Mouse (Mus musculus) layer of hippocampus, adult 18-20 months (tissue): ENCODE results near the gene Cebpe. TPM values are rescaled to one million over a fixed set of nuclear protein-coding genes. Genes with fewer than 3 reads are reported as not detected.
A peak's percentile ranks its signal among the peaks of the same experiment; 100 is the strongest.

Experiments
- DNase-seq, 2 experiments: peaks; one replicate each; pipeline ENCODE4 v3.0.0; 2022; ENCODE audit warnings: low spot score in 2 of 2
- total RNA-seq, 2 experiments: library from RNA; stranded (reverse); gene quantifications; 2 replicates each; pipeline ENCODE4 v1.2.3; 2021

The Cebpe gene
- total RNA-seq, 2 experiments from 2014 or later: not detected

- DNase-seq: no peak
Observed at GRCm38 (mm10) chr14:54678657-54679304, 33.2 kb downstream of the Cebpe start.

GRCm38 (mm10) chr14:54676290-54676689, 35.7 kb downstream of the Cebpe start:
- DNase-seq: peak; percentile 19 to 62

- no peak for DNase-seq
Observed at GRCm38 (mm10) chr14:54674317-54674716, 37.7 kb downstream of the Cebpe start.

DNA sequence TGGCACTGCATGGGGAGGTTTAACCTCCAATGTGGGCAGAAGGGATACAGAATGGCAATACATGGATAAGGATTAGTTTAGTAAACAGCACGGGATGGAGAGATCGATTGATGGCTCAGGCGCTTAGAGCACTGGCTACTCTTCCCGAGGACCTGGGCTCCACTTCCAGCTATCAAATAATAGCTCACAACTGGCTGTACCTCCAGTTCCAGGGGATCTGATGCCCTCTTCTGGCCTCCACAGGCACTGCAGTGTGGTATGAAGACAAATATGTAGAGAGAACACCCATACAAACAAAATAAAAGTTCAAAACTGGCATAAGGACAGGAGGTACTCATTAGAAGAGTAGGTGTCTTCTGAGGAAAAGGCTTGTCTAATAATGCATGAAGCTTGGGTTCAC, 42.6 kb downstream of the Cebpe start:
- DNase-seq: peak in 1 of 2 experiments; percentile 57

GRCm38 (mm10) chr14:54664477-54665222, 47.3 kb downstream of the Cebpe start:
- DNase-seq: no peak

Other genes starting within 250 kb of the Cebpe start
- gene Lrp10, start 248.0 kb downstream of the Cebpe start, total RNA-seq: 10 to 100 TPM; 33.8 to 34.6 TPM
- 10 to 100 TPM; 21.0 to 23.1 TPM for gene Rem2, start 236.1 kb downstream of the Cebpe start, total RNA-seq
- 10 to 100 TPM; 51.5 to 56.7 TPM for gene Prmt5, start 194.6 kb downstream of the Cebpe start, total RNA-seq
- gene Haus4, start 157.6 kb downstream of the Cebpe start, total RNA-seq: 1 to 10 TPM; 2.6 to 3.4 TPM
- gene Ajuba, start 134.6 kb downstream of the Cebpe start, total RNA-seq: under 1 TPM; 0.86 to 0.89 TPM
- 1 to 10 TPM; 5.6 TPM for gene 4931414P19Rik, start 106.2 kb downstream of the Cebpe start, total RNA-seq
- 100 to 1,000 TPM; 209 to 210 TPM for gene Psmb5, start 94.2 kb downstream of the Cebpe start, total RNA-seq
- gene Psmb11, start 90.7 kb downstream of the Cebpe start, total RNA-seq: under 1 TPM; 0.25 to 0.54 TPM
- gene Gm17606, start 71.2 kb downstream of the Cebpe start, total RNA-seq: not detected
- gene Cdh24, start 70.8 kb downstream of the Cebpe start, total RNA-seq: 10 to 100 TPM; 20.4 to 22.3 TPM
- 10 to 100 TPM; 23.4 to 24.4 TPM for gene 1700123O20Rik, start 26.0 kb downstream of the Cebpe start, total RNA-seq
- gene Acin1, start 25.2 kb downstream of the Cebpe start, total RNA-seq: 100 to 1,000 TPM; 196 to 207 TPM
- gene Gm29776, start 13.3 kb downstream of the Cebpe start, total RNA-seq: not detected
- 10 to 100 TPM; 52.3 to 53.1 TPM for gene Slc7a8, start 69.8 kb upstream of the Cebpe start, total RNA-seq
- gene Rnf212b, start 102.0 kb upstream of the Cebpe start, total RNA-seq: not detected
- gene Homez, start 158.8 kb upstream of the Cebpe start, total RNA-seq: 10 to 100 TPM; 22.7 to 22.8 TPM
- 10 to 100 TPM; 19.3 to 19.7 TPM for gene Ppp1r3e, start 165.4 kb upstream of the Cebpe start, total RNA-seq
- gene Bcl2l2, start 171.2 kb upstream of the Cebpe start, total RNA-seq: 100 to 1,000 TPM; 121 to 124 TPM
- gene Gm20521, start 171.3 kb upstream of the Cebpe start, total RNA-seq: 1 to 10 TPM in 1 of 2 experiments, under 1 TPM in 1; 0.45 to 7.3 TPM
- gene Pabpn1, start 180.3 kb upstream of the Cebpe start, total RNA-seq: 100 to 1,000 TPM; 227 to 252 TPM
- gene Slc22a17, start 201.0 kb upstream of the Cebpe start, total RNA-seq: 100 to 1,000 TPM; 691 to 697 TPM
- gene Efs, start 214.0 kb upstream of the Cebpe start, total RNA-seq: 10 to 100 TPM in 1 of 2 experiments, 1 to 10 TPM in 1; 9.9 to 10.5 TPM
- gene Il25, start 220.5 kb upstream of the Cebpe start, total RNA-seq: not detected
- gene Cmtm5, start 224.1 kb upstream of the Cebpe start, total RNA-seq: 10 to 100 TPM; 77.1 to 86.1 TPM